Mouse (Mus musculus): ENCODE measurements around the gene Gm42906. TPM values are rescaled to one million over a fixed set of nuclear protein-coding genes. Genes with fewer than 3 reads are reported as not detected.

Gm42906 gene
- total RNA-seq, 2 experiments from 2014 or later = 2.4 TPM; not detected in 1

GRCm38 (mm10) chr5:151396119-151396518 is 31.8 kb downstream of the Gm42906 start:
- DNase-seq = no peak
- intact Hi-C loops (cut with DNase I) = no loop called here

GRCm38 (mm10) chr5:151394690-151395089 is 33.3 kb downstream of the Gm42906 start:
- no peak for DNase-seq
- intact Hi-C loops (cut with DNase I) = no loop called here

GRCm38 (mm10) chr5:151393821-151394662 is 33.9 kb downstream of the Gm42906 start:
- intact Hi-C loops (cut with DNase I) = no loop called here
- DNase-seq = peak in 1 of 2 experiments; percentile 27

- no peak for DNase-seq
- intact Hi-C loops (cut with DNase I) = no loop called here
Measured at GRCm38 (mm10) chr5:151389827-151390226, 38.1 kb downstream of the Gm42906 start.

- DNase-seq = no peak
- intact Hi-C loops (cut with DNase I) = no loop called here
Measured at GRCm38 (mm10) chr5:151379896-151380295, 48.1 kb downstream of the Gm42906 start.

GRCm38 (mm10) chr5:151379210-151379609 is 48.8 kb downstream of the Gm42906 start:
- DNase-seq = no peak
- intact Hi-C loops (cut with DNase I) = no loop called here

DNA sequence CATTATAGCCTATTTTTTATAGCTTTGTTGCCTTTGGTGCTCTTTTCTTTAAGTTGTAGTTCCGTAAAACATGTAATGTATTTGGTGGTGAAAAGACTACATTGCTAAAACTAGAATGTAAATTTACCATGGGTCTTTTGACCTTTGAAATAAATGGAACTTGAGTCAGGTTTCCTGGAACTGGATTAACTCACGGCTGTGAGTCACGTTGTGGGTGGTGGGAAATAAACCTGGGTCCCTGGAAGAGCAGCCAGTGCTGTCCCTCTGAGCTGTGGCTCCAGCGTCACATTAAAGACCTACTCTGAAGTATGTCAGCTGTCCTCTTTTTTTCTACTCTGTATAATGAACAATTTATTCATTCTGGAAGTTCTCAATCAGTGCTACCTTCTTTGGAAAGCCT is 51.0 kb downstream of the Gm42906 start:
- intact Hi-C loops (cut with DNase I) = no loop called here
- DNase-seq = no peak

GRCm38 (mm10) chr5:151374825-151375224 is 53.1 kb downstream of the Gm42906 start:
- intact Hi-C loops (cut with DNase I) = no loop called here
- DNase-seq = no peak

DNA sequence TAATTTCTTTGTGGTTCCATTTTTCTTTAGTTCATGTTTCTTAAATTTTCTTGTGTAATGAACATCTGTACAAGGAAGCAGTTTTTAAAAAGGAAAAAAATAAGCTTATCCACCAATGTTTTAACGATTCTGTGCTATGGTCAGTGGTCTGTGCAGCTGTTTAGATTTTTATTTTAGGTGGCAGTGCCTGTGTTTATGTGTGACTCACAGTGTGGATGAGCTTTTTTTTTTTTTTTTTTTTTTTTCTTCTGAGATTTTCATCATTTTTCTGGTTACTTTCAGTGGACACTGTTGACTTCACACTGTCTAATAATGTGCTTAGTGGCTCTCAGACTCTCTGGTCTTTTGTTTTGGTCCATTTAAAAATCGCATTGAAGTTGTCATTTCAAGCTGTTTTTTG is 56.8 kb downstream of the Gm42906 start:
- DNase-seq = no peak
- intact Hi-C loops (cut with DNase I) = no loop called here

DNA sequence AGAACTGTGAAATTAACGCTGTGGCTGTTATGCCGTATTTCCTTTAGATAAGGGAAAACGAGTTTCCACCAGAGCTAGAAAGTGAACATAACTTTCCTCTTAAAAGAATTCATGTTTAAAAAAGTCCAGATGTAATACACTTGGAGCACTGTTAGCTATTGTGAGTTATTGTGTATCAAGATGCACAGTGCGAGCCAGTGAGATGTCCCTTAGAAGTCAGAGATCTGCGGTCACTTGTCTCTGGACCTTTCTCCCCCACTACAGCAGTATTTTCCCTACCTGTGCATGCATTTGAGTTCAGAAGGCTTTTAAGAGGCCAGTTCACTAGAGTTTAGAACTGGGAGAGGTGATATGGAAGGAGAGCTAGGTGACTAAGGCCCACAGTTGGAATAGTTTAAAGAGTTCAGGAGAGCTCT is 58.6 kb downstream of the Gm42906 start:
- intact Hi-C loops (cut with DNase I) = loop anchor here (2.0 to 5.0 kb wide), 4 partner anchors 177 to 697 kb away; partner anchors contain the start of gene Pds5b
- DNase-seq = peak in 1 of 2 experiments; percentile 5

DNA sequence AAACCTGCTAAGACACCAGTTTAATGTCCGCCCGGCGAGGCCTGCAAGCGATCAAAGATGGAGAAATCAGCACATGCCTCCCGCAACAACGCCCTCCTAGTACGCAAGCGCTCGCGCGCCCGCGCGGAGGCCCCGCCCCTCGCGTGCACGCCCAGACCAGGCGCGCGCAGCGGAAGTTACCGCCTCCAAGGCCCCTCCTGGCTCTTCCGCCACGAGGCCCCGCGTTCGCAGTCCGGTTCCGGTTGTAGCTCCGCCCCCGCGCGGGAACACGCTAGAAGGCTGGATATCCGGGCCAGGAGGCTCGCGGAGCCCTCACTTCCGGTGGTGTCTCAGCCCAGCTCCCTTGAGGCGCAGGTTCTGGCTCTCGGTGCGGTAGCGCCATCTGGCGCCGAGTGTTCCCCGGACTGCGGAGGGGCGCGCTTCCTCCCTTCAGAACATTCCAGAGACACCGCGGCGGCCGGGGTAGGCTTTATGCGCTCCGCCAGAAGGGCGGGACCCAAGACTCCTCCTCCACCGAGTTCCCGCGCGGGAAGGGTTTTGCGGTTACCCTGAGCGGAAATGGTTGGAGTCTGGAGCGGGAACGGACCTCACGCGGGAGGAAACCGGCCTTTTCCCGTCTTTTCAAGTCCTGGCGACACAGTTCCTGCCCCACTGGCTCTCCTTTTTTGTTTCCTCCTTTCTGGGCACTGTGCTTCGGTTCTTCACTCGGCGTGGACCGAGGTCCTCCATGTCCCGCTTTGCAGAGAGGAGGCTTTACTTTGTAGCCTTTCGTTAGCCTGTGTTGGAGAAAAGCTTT is 59.4 kb downstream of the Gm42906 start:
- peak; percentile 99 to 100 for DNase-seq
- intact Hi-C loops (cut with DNase I) = loop anchor here (2.0 to 5.0 kb wide), 4 partner anchors 176 to 696 kb away; partner anchors contain the start of gene Pds5b

DNA sequence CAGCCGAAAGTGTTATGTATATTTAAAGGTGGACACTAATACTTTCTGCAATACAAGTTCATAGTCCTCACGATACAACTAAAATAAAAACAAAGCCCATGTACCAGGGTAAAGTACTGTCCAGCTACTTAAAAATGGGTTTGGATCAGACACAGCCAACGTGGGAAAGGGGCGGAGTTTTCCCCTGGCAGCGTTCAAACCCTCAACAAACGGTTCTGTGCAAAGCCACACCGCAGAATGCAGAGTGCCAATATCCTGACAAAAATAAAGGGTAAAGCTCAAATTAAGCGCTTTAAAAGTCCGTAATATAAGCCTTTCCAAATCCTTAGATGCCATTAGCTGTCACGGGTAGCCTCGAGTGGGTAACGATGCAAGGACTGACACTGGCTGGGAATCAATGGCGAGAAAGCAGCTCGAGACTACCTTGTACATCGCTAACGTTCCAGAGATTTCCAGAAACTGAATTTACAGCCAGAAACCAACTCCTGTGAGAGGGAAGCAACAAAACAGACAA is 60.0 kb downstream of the Gm42906 start:
- intact Hi-C loops (cut with DNase I) = loop anchor here (2.0 to 5.0 kb wide), 4 partner anchors 176 to 695 kb away; partner anchors contain the start of gene Pds5b
- DNase-seq = peak; percentile 53 to 57

DNA sequence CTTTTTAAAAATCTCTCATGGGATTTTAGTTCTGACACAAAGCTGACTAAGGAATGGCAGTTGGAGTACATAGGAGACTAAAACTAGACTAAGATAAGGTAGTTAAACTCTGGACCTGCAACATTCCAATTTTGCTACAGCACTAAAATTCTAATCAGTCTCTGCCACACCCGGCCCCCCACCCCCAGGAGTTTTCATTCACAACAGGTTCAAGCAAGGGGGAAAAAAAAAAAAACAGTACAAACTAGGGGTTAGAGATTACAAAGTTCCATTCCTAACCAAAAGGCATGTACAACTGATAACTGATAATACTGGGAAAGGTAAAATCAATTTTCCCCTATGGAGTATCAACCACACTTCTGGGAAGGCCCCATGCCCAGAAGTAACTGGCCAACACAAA is 60.6 kb downstream of the Gm42906 start:
- no peak for DNase-seq
- intact Hi-C loops (cut with DNase I) = loop anchor here (5.0 kb wide), 2 partner anchors 175 to 320 kb away; no protein-coding TSS in a partner anchor

GRCm38 (mm10) chr5:151363343-151364000 is 64.5 kb downstream of the Gm42906 start:
- DNase-seq = no peak
- intact Hi-C loops (cut with DNase I) = no loop called here

DNA sequence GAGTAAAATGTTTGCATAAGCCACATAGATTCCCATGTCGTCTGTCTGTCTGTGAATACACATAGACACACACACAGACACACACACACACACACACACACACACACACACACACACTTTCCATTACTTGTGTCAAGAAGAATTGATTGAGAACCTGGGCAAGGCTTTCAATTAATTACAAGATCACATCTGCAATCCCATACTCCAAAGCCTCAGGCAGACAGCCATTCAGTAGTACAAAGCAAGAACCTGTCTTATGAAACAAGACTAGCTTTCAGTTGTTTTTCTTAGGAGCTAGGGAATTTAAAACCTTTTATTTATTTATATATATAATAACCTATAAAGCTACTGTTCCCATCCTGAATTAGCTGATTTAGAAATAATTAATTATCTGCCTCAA is 78.3 kb downstream of the Gm42906 start:
- DNase-seq = no peak
- intact Hi-C loops (cut with DNase I) = no loop called here

DNA sequence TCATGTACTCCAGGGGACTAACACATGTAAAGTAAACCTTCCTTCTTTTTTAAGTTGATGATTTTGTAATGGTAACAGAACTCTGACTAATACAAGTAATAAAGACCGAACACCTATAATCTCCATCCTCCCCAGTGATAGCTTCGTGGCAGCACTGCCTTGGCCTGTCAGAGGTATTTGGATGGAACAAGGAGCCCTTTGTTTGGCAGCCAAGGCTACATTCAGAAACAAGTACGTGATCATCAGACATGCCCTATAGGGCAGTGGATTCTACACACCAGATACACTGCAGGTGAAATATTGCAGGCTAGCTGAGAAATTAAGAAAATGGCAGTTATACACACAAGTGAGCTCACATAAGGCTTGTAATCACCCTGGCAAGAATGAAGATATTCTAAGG is 79.5 kb downstream of the Gm42906 start:
- intact Hi-C loops (cut with DNase I) = no loop called here
- no peak for DNase-seq

GRCm38 (mm10) chr5:151346626-151347025 is 81.3 kb downstream of the Gm42906 start:
- peak; percentile 51 to 57 for DNase-seq
- intact Hi-C loops (cut with DNase I) = no loop called here

GRCm38 (mm10) chr5:151344737-151345136 is 83.2 kb downstream of the Gm42906 start:
- no peak for DNase-seq
- intact Hi-C loops (cut with DNase I) = no loop called here

DNA sequence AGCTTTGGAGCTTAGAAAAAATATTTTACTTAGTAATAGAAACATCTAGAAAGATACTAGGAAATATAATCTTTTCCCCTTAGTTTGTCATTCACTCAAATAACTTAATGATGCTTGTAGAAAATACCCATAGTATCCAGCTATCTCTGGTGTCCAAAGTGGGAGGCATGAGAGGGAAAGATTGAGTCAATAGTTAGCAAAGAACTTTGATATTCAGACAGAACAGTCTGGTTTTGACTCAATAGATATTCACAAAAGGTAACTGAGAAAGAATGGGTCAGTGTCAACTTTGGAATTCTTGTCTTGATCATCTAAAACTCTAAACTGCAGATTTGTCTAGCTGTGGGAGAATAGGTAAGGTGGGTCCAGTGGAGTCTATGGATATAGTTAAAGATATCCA is 94.3 kb downstream of the Gm42906 start:
- no peak for DNase-seq
- intact Hi-C loops (cut with DNase I) = no loop called here

DNA sequence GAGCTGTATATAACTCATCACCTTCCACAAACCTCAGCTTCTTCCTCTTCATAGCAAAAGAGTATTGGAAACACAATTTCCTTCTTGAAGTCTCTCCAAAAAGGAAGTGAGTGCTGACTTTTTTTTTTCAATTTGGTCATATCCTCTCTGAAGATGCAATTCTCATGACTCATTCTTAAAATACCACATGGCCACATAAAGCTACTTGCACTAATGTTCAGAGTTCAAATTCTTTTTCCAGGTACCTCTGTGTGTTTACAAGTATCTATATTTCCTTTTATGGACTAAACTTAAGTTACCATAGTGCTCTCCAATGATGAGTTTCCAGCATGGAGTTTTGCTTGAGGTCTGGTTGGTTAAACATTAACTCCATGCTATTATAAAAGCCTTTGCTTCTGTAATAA is 94.8 kb downstream of the Gm42906 start:
- DNase-seq = no peak
- intact Hi-C loops (cut with DNase I) = no loop called here
